Mouse (Mus musculus) olfactory bulb, adult 2 months (tissue): ENCODE data around the gene Ankrd13c.
"Not testable (repeated sequence)": the region's sequence is repeated elsewhere in the genome, so short reads cannot be mapped to it uniquely, and the experiment has no call there.

ENCODE experiments used
- CTCF ChIP-seq: fragments of 200-500 bp; IDR thresholded peaks from 2 replicates; pipeline ENCODE4 v1.5.1; 2012; ENCODE audit warnings: low read depth, mild to moderate bottlenecking, low read length, moderate library complexity; ENCODE audit not compliant: insufficient read depth
- POLR2A ChIP-seq: fragments of 200-500 bp; IDR thresholded peaks from 2 replicates; pipeline ENCODE4 v1.6.1; 2012; ENCODE audit warnings: mild to moderate bottlenecking, low read depth, low read length, moderate library complexity; ENCODE audit not compliant: insufficient read depth

GRCm38 (mm10) chr3:157933223-157933622, 13.8 kb upstream of the Ankrd13c start:
- not testable (repeated sequence) for TF ChIP-seq POLR2A, CTCF
